Mouse (Mus musculus): ENCODE measurements at regions not wholly inside any gene's neighbourhood (a gene's known extent, or its start where the extent isn't known, plus 50 kb on each side); places are given as distances from the start of the nearest gene placed in this dataset.

DNA sequence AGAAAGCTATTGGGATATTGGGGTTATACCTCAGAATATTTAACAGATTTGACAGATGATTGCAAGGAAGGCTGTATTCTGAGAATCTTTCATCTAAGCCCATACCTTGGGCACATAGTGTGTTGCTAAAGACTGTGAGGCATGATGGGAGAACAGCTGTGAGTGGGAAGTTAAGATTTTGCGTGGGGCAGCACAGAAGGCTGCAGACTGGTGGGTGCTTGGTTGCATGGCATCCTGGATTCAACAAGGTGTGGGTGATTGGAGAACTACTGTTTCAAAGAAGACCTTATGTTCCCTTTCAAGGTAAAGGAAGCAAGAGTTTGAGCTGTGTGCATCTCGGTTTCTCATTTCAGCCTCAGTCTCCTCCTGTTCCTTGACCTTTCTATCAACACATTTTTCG, 584.8 kb downstream of the Sh2d4b start:
- peak; percentile 86 for DNase-seq

DNA sequence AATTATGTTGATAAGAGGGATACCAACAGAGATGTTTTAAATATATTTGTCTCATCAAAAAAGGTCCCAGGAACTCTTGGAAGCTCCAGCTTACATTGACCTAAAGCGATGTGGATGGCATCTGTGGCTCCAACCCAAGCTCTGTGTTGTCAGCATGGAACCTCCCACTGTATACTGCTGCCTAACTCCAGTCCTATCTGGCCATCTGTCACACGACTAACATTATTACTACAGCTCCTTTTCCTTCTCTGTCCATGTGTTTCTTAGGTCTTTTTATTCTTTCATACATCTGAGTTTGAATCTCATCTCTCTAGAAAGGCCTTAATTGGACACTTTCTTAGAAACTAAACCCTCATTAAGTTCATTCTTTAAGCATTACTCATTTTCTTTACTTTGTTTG, 613.9 kb downstream of the Sh2d4b start:
- peak; percentile 3 for DNase-seq

DNA sequence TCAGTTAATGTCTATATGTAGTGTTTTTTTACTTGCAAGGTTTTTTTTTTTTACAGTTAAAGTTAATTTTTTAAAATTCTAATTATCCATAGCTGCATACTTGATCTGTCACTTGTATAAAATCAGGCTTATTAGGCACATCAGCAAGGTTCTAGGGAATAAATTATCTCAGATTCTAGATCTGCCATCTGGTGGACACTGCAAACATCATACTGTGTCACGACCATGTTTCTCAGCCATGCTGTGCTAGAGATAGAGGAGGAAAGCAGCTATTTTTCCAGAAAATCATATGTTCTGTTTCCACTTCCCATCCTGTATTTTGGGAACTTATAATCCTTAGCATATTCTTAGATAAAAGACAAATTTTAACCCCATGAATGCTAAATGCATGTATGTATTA, 617.7 kb downstream of the Sh2d4b start:
- DNase-seq: peak; percentile 18

DNA sequence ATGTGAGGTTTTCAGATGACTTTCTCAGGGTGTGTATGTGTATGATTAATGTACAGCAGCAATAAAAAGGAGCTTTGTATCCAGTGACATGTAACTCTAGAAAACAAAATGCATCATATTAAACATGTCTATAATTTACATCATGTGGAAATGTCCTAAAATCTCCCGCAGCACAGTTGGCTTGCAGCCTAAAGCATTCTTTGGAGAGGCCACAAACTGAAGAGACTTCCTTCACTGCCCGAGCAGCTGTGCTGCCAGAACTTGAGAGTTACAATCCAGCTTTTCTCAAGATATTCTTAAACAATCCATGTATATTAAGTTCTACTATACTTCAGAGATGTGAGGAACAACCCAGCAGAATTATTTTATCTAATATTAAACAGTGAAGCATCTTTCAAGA, 631.4 kb downstream of the Sh2d4b start:
- no peak for DNase-seq

DNA sequence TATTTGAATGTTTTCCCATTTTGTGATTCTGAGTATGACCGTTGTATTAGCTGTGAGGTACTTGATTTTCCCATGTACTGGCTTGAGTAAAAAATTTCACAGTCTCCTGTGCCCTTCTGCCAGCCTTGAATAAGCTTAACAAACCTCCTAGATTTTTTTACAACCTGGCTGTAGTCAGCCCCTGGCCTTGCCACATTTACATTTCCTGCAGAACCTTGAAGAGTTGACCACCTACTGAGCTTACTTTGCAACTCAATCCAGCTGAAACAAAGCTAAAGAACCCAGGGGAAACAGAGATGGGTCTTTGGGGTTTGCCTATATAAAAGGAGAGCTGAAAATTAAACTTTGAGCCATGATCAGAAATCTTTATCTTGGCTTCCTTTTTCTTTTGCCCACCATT, 661.0 kb downstream of the Sh2d4b start:
- no peak for DNase-seq

DNA sequence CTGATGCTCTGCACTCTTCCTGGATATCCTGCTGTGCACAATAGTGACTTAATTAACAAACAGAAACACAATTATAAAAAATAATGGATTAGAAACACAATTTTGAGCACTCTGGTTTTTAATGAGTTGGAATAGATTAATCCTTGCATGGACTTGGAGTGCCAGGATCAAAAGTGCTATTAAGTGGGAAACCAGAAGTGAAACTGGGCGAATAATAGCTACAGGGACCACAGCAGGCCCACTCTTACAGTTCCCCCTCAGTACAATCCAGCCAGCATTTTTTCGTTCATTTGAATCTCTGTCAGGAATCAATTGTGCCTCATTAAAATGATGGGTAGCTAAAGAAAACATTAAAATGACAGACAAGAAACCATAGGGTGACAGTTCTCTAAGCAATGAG, 668.7 kb downstream of the Sh2d4b start:
- DNase-seq: no peak

All from right cerebral cortex, adult 18-20 months (tissue).